Mouse (Mus musculus) megakaryocyte, embryonic 14.5 days (primary cell): Measurements from ENCODE around the gene Gm20388. TPM values are rescaled to one million over a fixed set of nuclear protein-coding genes. Genes with fewer than 3 reads are reported as not detected.

Experiments used
- H3K27me3 ChIP-seq: replicated peaks from 2 replicates; pipeline ENCODE3; 2012; ENCODE audit warnings: inconsistent platforms
- H3K36me3 ChIP-seq: replicated peaks from 2 replicates; pipeline ENCODE3; 2012; ENCODE audit warnings: low read length, inconsistent platforms, mixed read lengths
- H3K4me1 ChIP-seq: 2 replicates; pipeline ENCODE4 v1.6.1; 2012; ENCODE audit warnings: inconsistent platforms
- H3K4me3 ChIP-seq: replicated peaks from 2 replicates; pipeline ENCODE3; 2012; ENCODE audit warnings: moderate library complexity, mild to moderate bottlenecking, inconsistent platforms
- H3K9me3 ChIP-seq: 2 replicates; pipeline ENCODE4 v1.6.1; 2012; ENCODE audit warnings: inconsistent platforms
- FLI1 ChIP-seq: IDR thresholded peaks from 2 replicates; pipeline ENCODE4 v1.6.1; 2012; ENCODE audit warnings: low read length, inconsistent platforms, mixed read lengths
- GATA1 ChIP-seq: IDR thresholded peaks from 3 replicates; pipeline ENCODE4 v1.6.1; 2012; ENCODE audit warnings: mixed read lengths, low read length, inconsistent platforms, borderline replicate concordance
- polyA plus RNA-seq: library from polyadenylated mRNA; stranded (reverse); fragments of >175 nt; gene quantifications from 2 replicates; pipeline ENCODE4 v1.2.3, GENCODE M21; 2012; ENCODE audit warnings: low replicate concordance; ENCODE audit not compliant: insufficient read depth

Gene Gm20388
- polyA plus RNA-seq, 1 experiment = 111 TPM

DNA sequence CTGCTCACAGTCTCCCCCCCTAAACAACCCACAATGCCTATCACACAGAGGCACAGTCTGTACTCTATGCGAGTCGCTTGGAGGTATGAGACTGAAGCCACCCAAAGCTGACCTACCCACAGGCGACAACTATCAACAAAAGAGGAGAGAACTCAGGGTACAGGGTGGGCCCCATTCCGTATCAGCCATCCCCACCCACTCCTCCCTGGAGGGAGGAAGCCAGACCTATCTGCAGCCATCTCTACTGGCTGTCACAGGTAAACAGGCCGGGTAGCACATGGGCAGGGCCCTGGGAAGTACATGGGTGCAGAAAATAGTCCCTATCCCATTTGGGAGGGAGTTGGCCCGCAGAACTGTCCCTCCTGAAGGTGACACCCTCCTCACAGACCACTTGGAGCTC, 2614.4 kb downstream of the Gm20388 start:
- TF ChIP-seq GATA1 (no peak), FLI1 (no peak)
- 0 out of 2 replicates have a peak, but pooled peaks cover 4% of the 10 kb centered on the region for H3K9me3 ChIP-seq
- no peak overlapping the region for H3K4me3 ChIP-seq
- H3K27me3 ChIP-seq = no peaks in the 10 kb centered on the region
- peaks cover 66% of the 10 kb centered on the region for H3K4me1 ChIP-seq
- peaks cover 30% of the 10 kb centered on the region for H3K36me3 ChIP-seq

GRCm38 (mm10) chr8:122526084-122526483, 2615.4 kb downstream of the Gm20388 start:
- H3K36me3 ChIP-seq = peaks cover 30% of the 10 kb centered on the region
- 0 out of 2 replicates have a peak, but pooled peaks cover 4% of the 10 kb centered on the region for H3K9me3 ChIP-seq
- no peak for TF ChIP-seq GATA1
- peaks cover 65% of the 10 kb centered on the region for H3K4me1 ChIP-seq
- no peak overlapping the region for H3K4me3 ChIP-seq
- no peaks in the 10 kb centered on the region for H3K27me3 ChIP-seq

DNA sequence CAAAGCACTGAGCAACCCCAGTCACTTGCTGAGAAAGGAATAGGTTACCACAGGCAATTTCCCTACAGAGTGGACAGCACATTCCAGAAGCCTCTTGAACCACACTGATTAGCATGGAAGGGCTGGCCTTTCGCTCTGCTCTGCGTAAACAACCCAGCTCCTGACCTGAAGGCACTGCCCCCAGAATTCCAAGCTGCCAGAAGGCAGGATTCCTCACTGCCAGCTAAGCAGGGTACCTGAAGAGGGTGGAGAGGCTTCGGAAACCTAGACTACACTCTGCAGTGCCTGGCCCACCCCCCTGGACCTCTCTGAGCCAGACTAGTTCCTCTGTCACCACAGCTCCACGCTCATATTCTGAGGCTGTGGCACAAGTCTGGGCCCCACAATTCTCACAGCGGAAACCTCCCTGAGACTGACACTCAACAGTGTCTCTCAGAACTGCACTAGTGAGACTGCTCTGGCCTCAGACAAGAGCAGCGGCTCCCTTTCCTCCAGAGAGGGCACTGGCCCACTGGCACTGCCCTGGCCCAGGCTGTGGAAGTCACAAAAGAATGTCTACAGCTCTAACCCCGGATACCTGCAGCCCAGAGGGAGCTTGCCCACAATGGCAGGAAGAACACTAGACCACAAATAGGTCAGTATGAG, 2616.0 kb downstream of the Gm20388 start:
- H3K27me3 ChIP-seq = no peaks in the 10 kb centered on the region
- no peak for TF ChIP-seq FLI1
- no peak for TF ChIP-seq GATA1
- 0 out of 2 replicates have a peak, but pooled peaks cover 4% of the 10 kb centered on the region for H3K9me3 ChIP-seq
- peaks cover 71% of the 10 kb centered on the region for H3K4me1 ChIP-seq
- peaks cover 34% of the 10 kb centered on the region for H3K36me3 ChIP-seq
- H3K4me3 ChIP-seq = no peak overlapping the region

DNA sequence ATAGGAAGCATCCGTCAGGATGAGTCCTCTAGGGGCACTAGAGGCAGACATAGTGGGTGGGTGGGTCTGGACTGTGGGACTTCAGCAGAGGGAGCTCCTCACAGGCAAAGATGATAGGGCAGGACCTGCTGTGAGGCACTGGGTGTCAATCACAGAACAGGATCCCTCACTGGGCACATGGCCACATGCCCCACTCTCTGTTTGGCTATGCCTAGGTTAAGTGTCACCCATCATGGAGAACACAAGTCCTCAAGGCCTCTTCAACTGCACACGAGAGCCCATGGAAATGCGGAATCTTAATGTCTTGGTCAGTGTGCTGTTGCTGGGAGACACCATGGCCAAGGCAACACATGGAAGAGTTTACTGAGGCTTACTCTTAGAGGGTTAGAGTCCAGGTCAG, 2617.3 kb downstream of the Gm20388 start:
- Histone ChIP-seq H3K4me1 (peaks cover 78% of the 10 kb centered on the region), H3K27me3 (no peaks in the 10 kb centered on the region), H3K9me3 (0 out of 2 replicates have a peak, but pooled peaks cover 4% of the 10 kb centered on the region), H3K4me3 (no peak overlapping the region), H3K36me3 (peaks cover 43% of the 10 kb centered on the region)
- TF ChIP-seq GATA1 (no peak), FLI1 (no peak)

- Histone ChIP-seq H3K27me3 (no peaks in the 10 kb centered on the region), H3K4me3 (no peak overlapping the region), H3K4me1 (peaks cover 75% of the 10 kb centered on the region), H3K36me3 (peaks cover 52% of the 10 kb centered on the region), H3K9me3 (peaks cover 8% of the 10 kb centered on the region; the same call in 1 of the 2 replicates)
- TF ChIP-seq GATA1 = no peak
- no peak for TF ChIP-seq FLI1
Observed at GRCm38 (mm10) chr8:122529159-122529558, 2618.5 kb downstream of the Gm20388 start.

DNA sequence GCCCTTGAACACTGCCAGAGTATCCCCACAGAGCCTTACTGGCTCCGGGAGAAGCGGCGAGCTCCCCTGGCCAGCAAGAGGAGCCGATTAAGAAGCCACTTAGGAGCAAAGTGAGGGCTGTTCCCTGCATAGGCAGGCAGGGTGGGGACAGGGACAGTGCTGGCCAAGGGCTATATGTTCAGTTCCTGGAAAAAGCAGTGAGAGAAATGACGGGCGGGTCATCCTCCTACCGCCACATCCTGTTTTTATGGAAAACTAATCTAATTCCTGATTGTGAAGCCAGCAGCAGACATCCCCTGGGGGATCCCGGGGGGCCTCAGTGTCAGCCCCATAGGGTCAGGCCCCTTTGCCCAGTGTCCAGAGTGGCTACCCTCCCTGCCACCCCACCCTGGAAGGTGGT, 2620.7 kb downstream of the Gm20388 start:
- Histone ChIP-seq H3K27me3 (no peaks in the 10 kb centered on the region), H3K36me3 (peaks cover 53% of the 10 kb centered on the region), H3K4me1 (peaks cover 62% of the 10 kb centered on the region), H3K9me3 (peaks cover 8% of the 10 kb centered on the region; the same call in 1 of the 2 replicates), H3K4me3 (no peak overlapping the region)
- TF ChIP-seq FLI1 (no peak), GATA1 (no peak)

DNA sequence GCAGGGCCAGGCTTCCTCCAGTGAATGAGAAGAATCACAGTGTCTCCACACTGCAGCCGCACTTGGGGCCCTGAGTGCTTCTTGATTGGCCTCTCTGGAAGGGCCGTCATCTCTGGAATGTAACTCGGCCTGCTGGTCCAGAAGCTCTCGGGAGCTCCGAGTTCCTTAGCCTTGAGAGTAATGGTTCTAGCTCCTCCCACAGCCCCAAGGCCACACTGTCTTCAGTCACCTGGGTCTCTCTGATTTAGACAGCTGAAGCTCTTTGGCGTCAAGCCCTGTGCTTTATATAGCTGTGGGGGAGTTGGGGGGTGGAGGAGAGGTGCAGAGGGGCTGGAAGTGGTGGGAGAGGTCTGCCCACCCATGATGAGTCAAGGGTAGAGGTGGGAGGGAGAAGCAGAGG, 2626.4 kb downstream of the Gm20388 start:
- Histone ChIP-seq H3K27me3 (no peaks in the 10 kb centered on the region), H3K9me3 (peaks cover 3% of the 10 kb centered on the region; the same call in 1 of the 2 replicates), H3K4me3 (no peak overlapping the region), H3K4me1 (peaks cover 72% of the 10 kb centered on the region), H3K36me3 (peaks cover 70% of the 10 kb centered on the region)
- TF ChIP-seq FLI1 (no peak), GATA1 (no peak)

GRCm38 (mm10) chr8:122537812-122538211, 2627.2 kb downstream of the Gm20388 start:
- no peak for TF ChIP-seq FLI1
- TF ChIP-seq GATA1 = no peak
- peaks cover 72% of the 10 kb centered on the region for H3K4me1 ChIP-seq
- H3K27me3 ChIP-seq = no peaks in the 10 kb centered on the region
- peaks cover 72% of the 10 kb centered on the region for H3K36me3 ChIP-seq
- H3K4me3 ChIP-seq = no peak overlapping the region
- peaks cover 3% of the 10 kb centered on the region; the same call in 1 of the 2 replicates for H3K9me3 ChIP-seq

GRCm38 (mm10) chr8:122538310-122539076, 2627.9 kb downstream of the Gm20388 start:
- H3K27me3 ChIP-seq = no peaks in the 10 kb centered on the region
- peaks cover under 1% of the 10 kb centered on the region; the same call in 1 of the 2 replicates for H3K9me3 ChIP-seq
- peaks cover 73% of the 10 kb centered on the region for H3K36me3 ChIP-seq
- H3K4me3 ChIP-seq = no peak overlapping the region
- TF ChIP-seq GATA1 (no peak), FLI1 (no peak)
- H3K4me1 ChIP-seq = peaks cover 72% of the 10 kb centered on the region

DNA sequence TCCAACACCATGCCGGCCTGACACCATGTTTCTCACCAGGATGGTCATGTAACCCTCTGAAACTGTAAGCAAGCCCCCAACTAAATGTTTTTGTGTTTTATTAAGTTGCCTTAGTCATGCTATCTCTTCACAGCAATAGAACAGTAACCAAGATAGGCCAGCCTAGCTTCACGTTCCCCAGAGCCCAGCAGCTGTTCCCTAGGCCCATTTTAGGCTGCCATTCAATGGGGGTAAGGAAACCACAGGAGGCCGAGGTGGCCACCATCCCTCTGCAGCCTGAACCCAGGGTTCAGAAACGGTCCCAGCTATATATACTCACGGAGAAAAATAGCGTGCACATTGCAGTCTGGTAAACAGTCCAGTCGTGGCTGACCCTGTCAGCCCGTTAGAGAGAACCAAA, 2633.5 kb downstream of the Gm20388 start:
- Histone ChIP-seq H3K36me3 (peaks cover 57% of the 10 kb centered on the region), H3K9me3 (no peaks in the 10 kb centered on the region), H3K27me3 (no peaks in the 10 kb centered on the region), H3K4me3 (no peak overlapping the region), H3K4me1 (peaks cover 88% of the 10 kb centered on the region)
- no peak for TF ChIP-seq GATA1
- TF ChIP-seq FLI1 = no peak
